Mouse (Mus musculus) CD8-positive naive resting alpha-beta T cell, adult 2 months (primary cell): ENCODE data around the gene Olfr502.
"Not testable (repeated sequence)": the region's sequence is repeated elsewhere in the genome, so short reads cannot be mapped to it uniquely, and the experiment has no call there.

ENCODE experiments used
- DNase-seq, 2 experiments: peaks; one replicate each; pipeline ENCODE4 v3.0.0; 2022; ENCODE audit warnings: low read depth in 2 of 2, low spot score in 2 of 2

The Olfr502 gene

DNA sequence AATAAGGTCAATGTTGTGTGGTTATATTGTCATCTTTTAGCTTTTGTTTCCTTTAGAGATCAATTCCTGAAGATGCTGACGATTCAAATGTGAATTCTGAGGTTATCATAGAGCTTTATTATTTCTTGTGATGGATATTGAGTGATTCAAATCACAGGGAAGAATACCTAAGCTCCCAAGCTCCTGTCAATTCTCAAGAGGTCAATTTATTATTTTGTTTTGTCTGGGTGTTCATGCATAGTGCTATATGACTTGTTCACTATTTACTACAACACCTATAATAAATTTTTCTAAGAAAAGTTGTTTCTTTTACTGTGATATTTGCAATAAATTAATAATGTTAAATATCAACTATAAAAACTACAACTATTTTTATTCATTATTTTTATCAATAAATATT lies at the start of gene Olfr502:
Gene Olfr502, minus strand, starts transcription at position 101 of the 400 bp plus-strand sequence.
- no peak for DNase-seq

DNA sequence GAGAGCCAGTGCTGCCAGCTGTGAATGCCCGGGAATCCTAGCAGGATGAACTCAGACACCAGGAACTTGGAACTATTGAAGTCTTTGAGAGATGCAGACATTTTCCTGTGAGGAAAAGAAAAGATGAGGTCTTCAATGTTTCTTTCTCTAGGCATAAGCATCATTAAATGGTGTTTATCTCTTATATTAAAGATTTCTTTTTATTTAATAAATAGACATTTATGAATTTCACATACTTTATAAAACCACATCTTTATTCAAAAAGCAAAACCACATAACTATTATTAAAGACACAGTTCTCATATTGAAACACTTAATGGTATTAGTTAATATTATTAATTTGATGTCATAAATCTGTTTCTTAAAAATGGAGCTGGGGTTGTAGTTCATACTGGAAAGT lies 40.8 kb upstream of the Olfr502 start, which contains the start of gene Olfr504:
Gene Olfr504, minus strand, starts transcription at position 101 of the 400 bp plus-strand sequence.
- DNase-seq, result no peak

DNA sequence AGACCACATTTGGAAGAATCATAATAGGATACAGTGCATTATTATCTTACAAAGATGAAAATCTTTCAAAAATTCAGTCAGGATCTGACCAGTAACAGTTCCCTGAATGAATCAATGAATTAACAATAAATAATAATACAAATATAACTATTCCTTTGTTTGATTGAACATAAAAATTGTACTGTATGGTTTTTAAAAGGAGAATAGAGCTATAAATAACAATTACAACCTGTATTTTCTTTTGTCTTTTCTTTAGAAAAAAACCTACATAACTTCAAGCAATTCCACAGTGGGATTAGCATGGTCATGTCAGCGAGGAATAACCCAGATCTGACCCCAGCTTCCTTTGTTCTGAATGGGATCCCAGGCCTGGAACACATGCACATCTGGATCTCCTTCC lies 19.4 kb upstream of the Olfr502 start, which contains the start of gene Olfr503:
Gene Olfr503, plus strand, starts transcription at position 301 of the 400 bp plus-strand sequence.
- not testable (repeated sequence) for DNase-seq

DNA sequence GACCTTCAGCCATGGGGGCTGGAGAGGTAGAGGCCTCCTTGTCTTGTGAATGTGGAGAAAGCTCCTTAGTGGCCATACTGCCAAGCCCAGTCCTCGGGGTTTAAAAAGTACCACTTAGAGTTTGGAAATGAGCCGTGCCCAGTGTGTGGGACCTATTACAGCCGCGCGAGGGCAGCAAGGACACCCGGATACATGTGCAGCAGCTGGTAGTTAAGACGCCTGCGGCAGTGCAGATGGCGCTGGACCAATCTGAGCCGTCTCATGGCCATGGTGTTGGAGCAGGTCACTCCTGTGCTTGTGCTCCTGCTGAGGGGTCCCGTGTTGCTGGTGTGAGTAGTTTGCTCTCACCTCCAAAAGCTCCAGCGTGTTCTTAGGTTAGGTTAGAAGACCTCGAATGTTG lies 17.6 kb upstream of the Olfr502 start:
- DNase-seq, result no peak
